Mouse (Mus musculus): ENCODE measurements around the gene Gm7138. TPM values are rescaled to one million over a fixed set of nuclear protein-coding genes. Genes with fewer than 3 reads are reported as not detected.
"Not testable (repeated sequence)": the region's sequence is repeated elsewhere in the genome, so short reads cannot be mapped to it uniquely, and the experiment has no call there.

Gene Gm7138
- total RNA-seq, 2 experiments from 2014 or later: not detected

- TF ChIP-seq CTCF (conservative IDR thresholded peaks at IDR 0.05): no peak
- Histone ChIP-seq H3K4me3 (no peak overlapping the region), H3K27ac (no peak overlapping the region)
- no peak for DNase-seq (ENCODE audit: low spot score in 2 of 2)
Observed at GRCm38 (mm10) chr10:77769727-77770126, 7.0 kb downstream of the Gm7138 start.

DNA sequence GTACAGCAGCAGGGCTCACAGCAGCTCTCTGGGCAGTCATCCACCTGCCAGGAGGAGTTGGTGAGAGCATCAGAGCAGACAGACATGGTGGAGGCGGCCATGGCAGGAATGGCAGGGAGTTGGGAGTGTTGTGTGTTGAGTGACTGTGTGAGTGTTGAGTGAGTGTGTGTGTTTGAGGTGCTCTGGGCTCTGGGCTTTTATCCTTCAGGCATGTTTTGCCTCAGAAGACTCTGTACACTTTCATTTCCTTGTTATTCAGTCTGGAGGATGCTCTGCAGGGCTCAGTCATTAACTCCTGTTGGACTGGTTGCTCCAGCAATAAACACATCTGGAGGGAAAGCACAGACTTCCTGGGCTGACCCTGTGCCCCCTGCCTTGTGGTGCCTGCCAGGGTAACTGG is 17.2 kb downstream of the Gm7138 start, which contains the start of gene Gm3233:
Gene Gm3233, minus strand, starts transcription at position 101 of the 400 bp plus-strand sequence.
- H3K4me3 ChIP-seq; DNase-seq (ENCODE audit: low spot score in 2 of 2); H3K27ac ChIP-seq: not testable (repeated sequence)

- Histone ChIP-seq H3K27ac (no peak overlapping the region), H3K4me3 (no peak overlapping the region)
- DNase-seq (ENCODE audit: low spot score in 2 of 2): no peak
- peak; percentile 44 for TF ChIP-seq CTCF (conservative IDR thresholded peaks at IDR 0.05)
Observed at GRCm38 (mm10) chr10:77753448-77753847, 23.3 kb downstream of the Gm7138 start.

- H3K27ac ChIP-seq; H3K4me3 ChIP-seq; DNase-seq (ENCODE audit: low spot score in 2 of 2): not testable (repeated sequence)
- TF ChIP-seq CTCF (conservative IDR thresholded peaks at IDR 0.05): peak; percentile 10; the same call in 1 of the 2 replicates
Observed at GRCm38 (mm10) chr10:77752312-77752711, 24.4 kb downstream of the Gm7138 start.

DNA sequence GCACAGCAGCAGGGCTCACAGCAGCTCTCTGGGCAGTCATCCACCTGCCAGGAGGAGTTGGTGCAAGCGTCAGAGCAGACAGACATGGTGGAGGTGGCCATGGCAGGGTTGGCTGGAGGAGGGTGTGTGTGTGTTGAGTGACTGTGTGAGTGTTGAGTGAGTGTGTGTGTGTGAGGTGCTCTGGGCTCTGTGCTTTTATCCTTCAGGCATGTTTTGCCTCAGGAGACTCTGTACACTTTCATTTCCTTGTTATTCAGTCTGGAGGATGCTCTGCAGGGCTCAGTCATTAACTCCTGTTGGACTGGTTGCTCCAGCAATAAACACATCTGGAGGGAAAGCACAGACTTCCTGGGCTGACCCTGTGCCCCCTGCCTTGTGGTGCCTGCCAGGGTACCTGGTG is 25.5 kb downstream of the Gm7138 start, which contains the start of gene Gm9736:
Gene Gm9736, minus strand, starts transcription at position 101 of the 400 bp plus-strand sequence.
- DNase-seq (ENCODE audit: low spot score in 2 of 2); H3K4me3 ChIP-seq; H3K27ac ChIP-seq: not testable (repeated sequence)

DNA sequence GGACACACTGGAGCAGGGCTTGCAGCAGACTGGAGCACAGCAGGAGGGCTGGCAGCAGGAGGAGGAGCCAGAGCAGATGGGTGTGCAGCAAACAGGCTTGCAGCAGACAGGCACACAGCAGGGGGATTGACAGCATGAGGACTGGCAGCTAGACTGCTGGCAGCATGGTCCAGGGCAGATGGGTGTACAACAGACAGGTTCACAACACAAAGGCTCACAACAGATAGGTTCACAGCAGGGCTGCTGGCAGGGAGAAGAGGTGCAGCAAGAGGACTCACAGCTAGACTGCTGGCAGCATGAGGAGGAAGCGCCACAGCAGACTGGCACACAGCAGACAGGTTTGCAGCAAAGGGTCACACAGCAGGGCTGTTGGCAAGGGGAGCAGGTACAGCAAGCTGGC is 26.1 kb downstream of the Gm7138 start:
- not testable (repeated sequence) for DNase-seq (ENCODE audit: low spot score in 2 of 2); H3K27ac ChIP-seq; H3K4me3 ChIP-seq

DNA sequence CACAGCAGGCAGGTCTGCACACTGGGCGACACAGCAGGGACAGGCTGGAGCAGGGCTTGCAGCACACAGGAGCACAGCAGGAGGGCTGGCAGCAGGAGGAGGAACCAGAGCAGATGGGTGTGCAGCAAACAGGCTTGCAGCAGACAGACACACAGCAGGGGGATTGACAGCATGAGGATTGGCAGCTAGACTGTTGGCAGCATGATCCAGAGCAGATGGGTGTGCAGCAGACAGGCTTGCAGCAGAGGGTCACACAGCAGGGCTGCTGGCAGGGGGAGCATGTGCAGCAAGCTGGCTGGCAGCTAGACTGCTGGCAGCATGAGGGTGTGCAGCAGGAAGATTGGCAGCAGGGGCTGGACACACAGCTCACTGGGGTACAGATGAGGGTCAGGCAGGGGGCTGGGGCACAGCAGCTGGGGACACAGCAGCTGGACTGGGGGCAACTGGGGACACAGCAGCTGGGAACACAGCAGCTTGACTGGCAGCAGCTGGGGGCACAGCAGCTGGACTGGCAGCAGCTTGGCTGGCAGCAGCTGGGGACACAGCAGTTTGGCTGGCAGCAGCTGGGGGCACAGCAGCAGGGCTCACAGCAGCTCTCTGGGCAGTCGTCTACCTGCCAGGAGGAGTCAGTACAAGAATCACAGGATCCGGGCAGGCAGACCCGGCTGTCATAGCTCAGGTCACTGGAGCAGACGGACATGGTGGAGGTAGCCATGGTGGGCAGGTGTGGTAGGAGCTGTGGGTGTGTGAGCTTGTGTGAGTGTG is 34.6 kb downstream of the Gm7138 start, which contains the start of gene Gm18596:
Gene Gm18596, minus strand, starts transcription at position 715 of the 765 bp plus-strand sequence.
- H3K4me3 ChIP-seq; DNase-seq (ENCODE audit: low spot score in 2 of 2); H3K27ac ChIP-seq: not testable (repeated sequence)

DNA sequence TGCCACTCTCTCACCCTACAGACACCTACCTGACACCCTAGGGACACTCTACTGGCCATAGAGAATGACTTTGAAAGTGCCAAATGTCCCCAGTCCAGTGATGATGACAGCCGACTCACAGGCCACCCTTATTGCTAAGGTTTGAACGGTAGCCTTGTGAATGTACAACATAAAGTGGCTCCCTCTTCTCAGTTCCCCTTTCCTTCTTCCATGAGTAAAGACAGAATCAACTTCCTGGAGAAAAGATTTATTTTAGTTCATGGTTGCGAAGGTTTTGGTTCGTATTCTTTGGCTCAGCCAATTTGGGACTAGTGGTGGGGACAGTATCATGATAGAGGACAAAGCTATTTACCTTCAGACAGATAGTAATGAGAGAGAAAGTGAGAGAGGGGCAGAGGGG is 37.8 kb downstream of the Gm7138 start:
- no peak overlapping the region for H3K4me3 ChIP-seq
- H3K27ac ChIP-seq: no peak overlapping the region
- no peak for TF ChIP-seq CTCF (conservative IDR thresholded peaks at IDR 0.05)
- no peak for DNase-seq (ENCODE audit: low spot score in 2 of 2)

DNA sequence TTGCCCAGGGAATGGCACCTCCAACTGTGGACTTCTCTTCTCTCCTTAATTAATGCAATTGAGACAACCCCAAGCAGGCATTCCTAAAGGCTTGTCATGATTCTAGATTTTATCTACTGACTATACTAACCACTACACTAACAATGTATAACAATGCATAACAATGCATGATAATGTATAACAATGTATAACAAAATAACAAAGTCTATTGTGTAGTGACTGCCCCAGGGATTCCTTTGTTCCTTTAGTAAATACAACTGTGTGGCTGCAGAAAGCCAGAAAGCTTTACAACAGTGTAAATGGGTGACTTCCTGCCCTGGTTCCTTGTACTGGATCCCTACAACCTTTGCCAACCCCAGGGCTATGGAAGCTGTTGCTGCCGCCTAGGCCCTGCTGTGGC is 40.8 kb downstream of the Gm7138 start:
- no peak for TF ChIP-seq CTCF (conservative IDR thresholded peaks at IDR 0.05)

GRCm38 (mm10) chr10:77729241-77729640 is 47.5 kb downstream of the Gm7138 start:
- no peak overlapping the region for H3K4me3 ChIP-seq
- no peak for DNase-seq (ENCODE audit: low spot score in 2 of 2)
- H3K27ac ChIP-seq: no peak overlapping the region
- TF ChIP-seq CTCF (conservative IDR thresholded peaks at IDR 0.05): peak; percentile 60

More for the DNA sequence above, 40.8 kb downstream of the Gm7138 start:
- H3K4me3 ChIP-seq: no peak overlapping the region
- no peak overlapping the region for H3K27ac ChIP-seq
- DNase-seq (ENCODE audit: low spot score in 2 of 2): no peak

DNA sequence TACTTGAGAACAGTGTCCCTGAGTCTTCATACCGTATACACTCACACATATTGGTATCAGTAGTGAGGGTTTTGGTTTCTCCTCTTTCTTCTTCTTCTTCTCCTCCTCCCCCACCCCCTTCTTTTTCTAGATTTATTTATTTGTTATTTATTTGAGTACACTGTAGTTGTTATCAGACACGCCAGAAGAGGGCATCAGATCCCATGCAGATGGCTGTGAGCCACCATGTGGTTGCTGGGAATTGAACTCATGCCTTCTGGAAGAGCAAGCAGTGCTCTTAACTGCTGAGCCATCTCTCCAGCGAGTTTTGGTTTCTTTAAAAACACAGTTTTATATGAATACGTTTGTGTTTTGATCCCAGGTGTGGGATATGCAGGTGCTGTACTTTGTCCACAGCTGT is 48.5 kb downstream of the Gm7138 start:
- DNase-seq (ENCODE audit: low spot score in 2 of 2): no peak

More for the DNA sequence above, 48.5 kb downstream of the Gm7138 start:
- no peak overlapping the region for H3K4me3 ChIP-seq
- TF ChIP-seq CTCF (conservative IDR thresholded peaks at IDR 0.05): peak; percentile 61
- no peak overlapping the region for H3K27ac ChIP-seq

Other genes starting within 250 kb of the Gm7138 start
- gene Itgb2, start 246.7 kb downstream of the Gm7138 start, total RNA-seq (2021): 1 to 10 TPM; 3.3 to 4.6 TPM
- 10 to 100 TPM; 76.9 to 77.5 TPM for gene Pttg1ip, start 195.2 kb downstream of the Gm7138 start, total RNA-seq (2021)
- gene Sumo3, start 170.8 kb downstream of the Gm7138 start, total RNA-seq (2021): 100 to 1,000 TPM; 131 to 138 TPM
- gene Gm49325, start 170.7 kb downstream of the Gm7138 start, total RNA-seq (2021): 10 to 100 TPM; 18.3 to 27.0 TPM
- 10 to 100 TPM; 81.6 to 95.4 TPM for gene Ube2g2, start 154.7 kb downstream of the Gm7138 start, total RNA-seq (2021)
- gene Tspear, start 90.4 kb downstream of the Gm7138 start, total RNA-seq (2021): not detected
- not detected for gene Gm19402, start 86.2 kb downstream of the Gm7138 start, total RNA-seq (2021)
- not detected for gene Gm9508, start 79.7 kb downstream of the Gm7138 start, total RNA-seq (2021)
- gene Gm10272, start 70.3 kb downstream of the Gm7138 start, total RNA-seq (2021): not detected
- not detected for gene Gm10024, start 65.5 kb downstream of the Gm7138 start, total RNA-seq (2021)
- gene Gm10142, start 61.1 kb downstream of the Gm7138 start, total RNA-seq (2021): not detected
- not detected for gene Krtap12-1, start 56.3 kb downstream of the Gm7138 start, total RNA-seq (2021)
- gene Gm10100, start 50.5 kb downstream of the Gm7138 start, total RNA-seq (2021): not detected
- not detected for gene Gm18596, start 34.3 kb downstream of the Gm7138 start, total RNA-seq (2021)
- gene Gm9736, start 25.6 kb downstream of the Gm7138 start, total RNA-seq (2021): not detected
- gene Gm3233, start 17.3 kb downstream of the Gm7138 start, total RNA-seq (2021): not detected
- gene Gm3238, start 5.6 kb downstream of the Gm7138 start, total RNA-seq (2021): not detected
- not detected for gene Gm3250, start 5.6 kb upstream of the Gm7138 start, total RNA-seq (2021)
- gene Gm7137, start 11.3 kb upstream of the Gm7138 start, total RNA-seq (2021): not detected
- gene Gm9639, start 18.1 kb upstream of the Gm7138 start, total RNA-seq (2021): not detected
- not detected for gene Gm19668, start 22.2 kb upstream of the Gm7138 start, total RNA-seq (2021)
- not detected for gene Gm9507, start 34.9 kb upstream of the Gm7138 start, total RNA-seq (2021)
- gene Gm2696, start 37.7 kb upstream of the Gm7138 start, total RNA-seq (2021): not detected
- not detected for gene Krtap10-4, start 50.2 kb upstream of the Gm7138 start, total RNA-seq (2021)
- not detected for gene Krtap10-10, start 59.0 kb upstream of the Gm7138 start, total RNA-seq (2021)
- gene Gm36176, start 69.9 kb upstream of the Gm7138 start, total RNA-seq (2021): not detected
- not detected for gene Gm10318, start 75.9 kb upstream of the Gm7138 start, total RNA-seq (2021)
- not detected for gene Gm3285, start 85.0 kb upstream of the Gm7138 start, total RNA-seq (2021)
- 1 to 10 TPM; 3.6 to 3.7 TPM for gene Lrrc3, start 125.6 kb upstream of the Gm7138 start, total RNA-seq (2021)
- gene Trpm2, start 193.6 kb upstream of the Gm7138 start, total RNA-seq (2021): 10 to 100 TPM; 37.4 to 41.5 TPM
- 10 to 100 TPM; 37.1 to 44.4 TPM for gene 1810043G02Rik, start 201.6 kb upstream of the Gm7138 start, total RNA-seq (2021)
- 100 to 1,000 TPM; 232 to 233 TPM for gene Pfkl, start 233.1 kb upstream of the Gm7138 start, total RNA-seq (2021)

Measured in layer of hippocampus, adult 2 months (tissue).